Mouse (Mus musculus) heart, embryonic 12.5 days (tissue): ENCODE data around the gene Aqp11. TPM values are rescaled to one million over a fixed set of nuclear protein-coding genes. Genes with fewer than 3 reads are reported as not detected.

Experiments used
- ATAC-seq: fragments of 200-750 bp; cut with Nextera tagmentation; 2 replicates; pipeline ENCODE4 v1.8.0; 2017; ENCODE audit warnings: moderate TSS enrichment, moderate library complexity; ENCODE audit not compliant: insufficient number of reproducible peaks, low FRiP score
- H3K27ac ChIP-seq: fragments of 300-500 bp; sonication (generic); 2 replicates; pipeline ENCODE4 v1.5.1; 2016; ENCODE audit warnings: mild to moderate bottlenecking, moderate library complexity; ENCODE audit not compliant: poor library complexity, severe bottlenecking
- H3K27me3 ChIP-seq: fragments of 300-500 bp; sonication (generic); replicated peaks from 2 replicates; pipeline ENCODE4 v1.6.1; 2016; ENCODE audit warnings: mild to moderate bottlenecking, moderate library complexity
- H3K36me3 ChIP-seq: fragments of 300-500 bp; sonication (generic); 2 replicates; pipeline ENCODE4 v1.6.1; 2016; ENCODE audit warnings: mild to moderate bottlenecking, moderate library complexity
- H3K4me1 ChIP-seq: fragments of 300-500 bp; sonication (generic); replicated peaks from 2 replicates; pipeline ENCODE4 v1.6.1; 2016; ENCODE audit warnings: mild to moderate bottlenecking
- H3K4me2 ChIP-seq: fragments of 300-500 bp; sonication (generic); 2 replicates; pipeline ENCODE4 v1.6.1; 2016; ENCODE audit warnings: mild to moderate bottlenecking, moderate library complexity
- H3K4me3 ChIP-seq: fragments of 300-500 bp; sonication (generic); 2 replicates; pipeline ENCODE4 v1.5.1; 2016; ENCODE audit warnings: mild to moderate bottlenecking
- H3K9ac ChIP-seq: fragments of 300-500 bp; sonication (generic); 2 replicates; pipeline ENCODE4 v1.6.1; 2016; ENCODE audit warnings: mild to moderate bottlenecking, moderate library complexity
- H3K9me3 ChIP-seq: fragments of 300-500 bp; sonication (generic); replicated peaks from 2 replicates; pipeline ENCODE4 v1.6.1; 2016; ENCODE audit warnings: mild to moderate bottlenecking, moderate library complexity
- WGBS: fragments of 180-500 bp; shearing (Covaris S2); methylation state at CpG from one replicate; pipeline ENCODE4 v1.1.7; 2016; 5-methylcytosine and 5-hydroxymethylcytosine counted together
- polyA plus RNA-seq: library from polyadenylated mRNA; unstranded; fragments of >200 nt; fragmentation: Nextera tagmentation; extraction: Ambion mirVana; gene quantifications from 2 replicates; pipeline ENCODE4 v1.2.1, GENCODE M21; 2016

Gene Aqp11
- polyA plus RNA-seq, 1 experiment from 2014 or later = 2.5 TPM

- Histone ChIP-seq H3K4me1 (peaks cover 12% of the 10 kb centered on the region; the same call in 1 of the 2 replicates), H3K4me2 (no peak overlapping the region), H3K27ac (no peak overlapping the region), H3K9me3 (no peaks in the 10 kb centered on the region), H3K9ac (no peak overlapping the region), H3K27me3 (no peaks in the 10 kb centered on the region), H3K4me3 (no peak overlapping the region), H3K36me3 (no peaks in the 10 kb centered on the region)
- no peak for ATAC-seq
- 17% methylated on average over 3 of the region's 3 CpGs for WGBS
These were observed 7.2 kb upstream of the Aqp11 start for GRCm38 (mm10) chr7:97745299-97745698.

DNA sequence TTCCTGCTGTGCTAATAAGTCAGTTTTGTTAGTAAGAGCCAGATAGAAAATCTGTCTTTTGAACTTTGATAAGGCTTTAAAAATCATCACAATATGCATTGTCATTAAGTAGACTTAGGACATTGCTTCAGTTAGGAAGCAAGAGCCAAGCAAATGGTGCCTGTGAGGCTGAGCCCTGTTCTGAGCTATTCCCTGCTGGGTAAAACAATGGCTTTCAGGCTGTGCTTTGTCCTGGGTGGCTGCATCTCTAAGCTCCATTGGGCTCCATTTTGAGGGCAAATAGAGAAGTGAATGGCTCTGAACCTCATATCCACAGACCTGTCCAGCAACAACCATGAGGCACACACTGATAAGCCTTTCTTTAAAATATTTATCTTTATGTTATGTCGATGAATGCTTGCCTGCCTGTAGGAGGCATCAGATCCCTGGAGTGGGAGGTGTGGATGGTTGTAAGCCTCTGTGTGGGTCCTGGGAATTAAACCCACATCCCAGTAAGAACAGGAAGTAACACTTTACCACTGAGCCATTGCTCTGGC, 3.7 kb upstream of the Aqp11 start:
- no peak overlapping the region for H3K27ac ChIP-seq
- no peaks in the 10 kb centered on the region for H3K27me3 ChIP-seq
- peaks cover 7% of the 10 kb centered on the region for H3K4me1 ChIP-seq
- H3K4me2 ChIP-seq = no peak overlapping the region
- H3K36me3 ChIP-seq = no peaks in the 10 kb centered on the region
- no peaks in the 10 kb centered on the region for H3K9me3 ChIP-seq
- H3K4me3 ChIP-seq = no peak overlapping the region
- 27% methylated on average over 1 of the region's 1 CpGs for WGBS
- no peak for ATAC-seq
- no peak overlapping the region for H3K9ac ChIP-seq

GRCm38 (mm10) chr7:97740948-97741347, 2.9 kb upstream of the Aqp11 start:
- 0 out of 2 replicates have a peak, but pooled peaks cover under 1% of the 10 kb centered on the region for H3K27me3 ChIP-seq
- peaks cover 9% of the 10 kb centered on the region for H3K4me1 ChIP-seq
- no peak overlapping the region for H3K4me2 ChIP-seq
- no peaks in the 10 kb centered on the region for H3K36me3 ChIP-seq
- no peak overlapping the region for H3K9ac ChIP-seq
- no peaks in the 10 kb centered on the region for H3K9me3 ChIP-seq
- 77% methylated on average over 10 of the region's 10 CpGs for WGBS
- H3K4me3 ChIP-seq = no peak overlapping the region
- ATAC-seq = no peak
- H3K27ac ChIP-seq = no peak overlapping the region

GRCm38 (mm10) chr7:97737256-97737637, 842 bp downstream of the Aqp11 start:
- H3K4me1 ChIP-seq = peaks cover 12% of the 10 kb centered on the region
- H3K9ac ChIP-seq = peak overlapping the region; percentile 66
- H3K27ac ChIP-seq = no peak overlapping the region
- 0 out of 2 replicates have a peak, but pooled peaks cover 3% of the 10 kb centered on the region for H3K27me3 ChIP-seq
- 0 out of 2 replicates have a peak, but pooled peaks have one; percentile 0 for ATAC-seq
- H3K9me3 ChIP-seq = no peaks in the 10 kb centered on the region
- 10% methylated on average over 12 of the region's 12 CpGs for WGBS
- H3K4me3 ChIP-seq = peak overlapping the region; percentile 63
- peak overlapping the region; percentile 94 for H3K4me2 ChIP-seq
- no peaks in the 10 kb centered on the region for H3K36me3 ChIP-seq

DNA sequence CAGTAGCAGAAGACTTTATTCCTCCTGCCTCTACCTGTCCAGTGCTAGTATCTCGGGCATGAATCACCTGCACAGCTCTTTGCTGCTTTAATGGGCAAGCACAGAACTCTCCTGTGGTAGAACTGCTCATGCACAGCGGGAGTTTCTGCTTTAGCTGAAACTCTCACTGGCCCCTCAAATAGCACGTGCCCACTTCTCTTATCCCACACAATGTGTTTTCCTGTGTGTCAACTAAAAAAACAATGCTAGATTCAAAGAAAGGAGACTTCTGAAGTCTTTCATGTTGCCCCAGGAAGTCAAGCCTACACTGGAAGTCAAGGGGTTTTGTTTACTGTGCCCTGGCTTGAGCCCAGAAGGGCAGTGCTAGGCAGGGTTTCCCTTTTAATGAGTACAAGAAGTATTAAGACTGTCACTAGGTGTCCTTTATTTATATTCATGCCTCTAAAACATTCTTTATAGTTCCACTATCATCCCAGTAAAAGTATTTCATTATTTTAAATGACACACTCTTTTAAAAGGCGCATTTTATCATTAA, 2.1 kb downstream of the Aqp11 start:
- no peaks in the 10 kb centered on the region for H3K36me3 ChIP-seq
- H3K4me1 ChIP-seq = peaks cover 12% of the 10 kb centered on the region
- H3K9ac ChIP-seq = no peak overlapping the region
- no peak for ATAC-seq
- H3K4me3 ChIP-seq = no peak overlapping the region
- 0 out of 2 replicates have a peak, but pooled peaks cover 3% of the 10 kb centered on the region for H3K27me3 ChIP-seq
- 53% methylated on average over 4 of the region's 4 CpGs for WGBS
- no peaks in the 10 kb centered on the region for H3K9me3 ChIP-seq
- no peak overlapping the region for H3K4me2 ChIP-seq
- no peak overlapping the region for H3K27ac ChIP-seq

DNA sequence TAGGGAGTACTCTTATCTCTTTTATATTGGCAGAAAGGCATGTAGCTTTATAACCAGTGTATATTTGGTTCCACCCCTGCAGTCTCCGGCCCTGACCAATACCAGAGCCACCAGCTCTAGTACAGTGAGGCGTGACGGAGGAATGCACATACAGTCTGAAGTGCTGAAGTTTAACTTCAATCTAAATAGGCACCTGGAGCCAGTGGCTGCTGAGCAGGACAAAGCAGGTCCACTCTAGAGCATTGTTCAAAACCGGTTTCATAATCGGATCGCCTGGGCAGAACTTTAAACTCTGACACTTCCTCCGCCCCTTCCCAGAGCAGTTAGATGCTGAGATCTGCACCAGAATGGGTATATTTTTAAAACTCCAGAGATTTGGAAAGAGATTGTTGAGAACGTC, 3.1 kb downstream of the Aqp11 start:
- Histone ChIP-seq H3K27ac (no peak overlapping the region), H3K9me3 (no peaks in the 10 kb centered on the region), H3K36me3 (no peaks in the 10 kb centered on the region), H3K27me3 (0 out of 2 replicates have a peak, but pooled peaks cover 3% of the 10 kb centered on the region), H3K9ac (no peak overlapping the region), H3K4me1 (peaks cover 17% of the 10 kb centered on the region), H3K4me3 (no peak overlapping the region), H3K4me2 (no peak overlapping the region)
- 74% methylated on average over 8 of the region's 8 CpGs for WGBS
- ATAC-seq = no peak

- Histone ChIP-seq H3K4me1 (peaks cover 17% of the 10 kb centered on the region), H3K36me3 (no peaks in the 10 kb centered on the region; the same call in 1 of the 2 replicates), H3K9ac (no peak overlapping the region), H3K4me3 (no peak overlapping the region), H3K27ac (no peak overlapping the region), H3K4me2 (no peak overlapping the region), H3K27me3 (0 out of 2 replicates have a peak, but pooled peaks cover 3% of the 10 kb centered on the region), H3K9me3 (no peaks in the 10 kb centered on the region)
- no peak for ATAC-seq
- WGBS = 56% methylated on average over 5 of the region's 5 CpGs
These were observed 4.5 kb downstream of the Aqp11 start for GRCm38 (mm10) chr7:97733606-97734005.

GRCm38 (mm10) chr7:97730427-97730826, 7.7 kb downstream of the Aqp11 start:
- H3K4me3 ChIP-seq = no peak overlapping the region
- H3K9ac ChIP-seq = no peak overlapping the region
- ATAC-seq = no peak
- H3K4me2 ChIP-seq = no peak overlapping the region
- H3K36me3 ChIP-seq = peaks cover 5% of the 10 kb centered on the region
- H3K27me3 ChIP-seq = no peaks in the 10 kb centered on the region
- H3K27ac ChIP-seq = no peak overlapping the region
- WGBS = 71% methylated on average over 3 of the region's 3 CpGs
- peaks cover 5% of the 10 kb centered on the region for H3K4me1 ChIP-seq
- no peaks in the 10 kb centered on the region for H3K9me3 ChIP-seq

DNA sequence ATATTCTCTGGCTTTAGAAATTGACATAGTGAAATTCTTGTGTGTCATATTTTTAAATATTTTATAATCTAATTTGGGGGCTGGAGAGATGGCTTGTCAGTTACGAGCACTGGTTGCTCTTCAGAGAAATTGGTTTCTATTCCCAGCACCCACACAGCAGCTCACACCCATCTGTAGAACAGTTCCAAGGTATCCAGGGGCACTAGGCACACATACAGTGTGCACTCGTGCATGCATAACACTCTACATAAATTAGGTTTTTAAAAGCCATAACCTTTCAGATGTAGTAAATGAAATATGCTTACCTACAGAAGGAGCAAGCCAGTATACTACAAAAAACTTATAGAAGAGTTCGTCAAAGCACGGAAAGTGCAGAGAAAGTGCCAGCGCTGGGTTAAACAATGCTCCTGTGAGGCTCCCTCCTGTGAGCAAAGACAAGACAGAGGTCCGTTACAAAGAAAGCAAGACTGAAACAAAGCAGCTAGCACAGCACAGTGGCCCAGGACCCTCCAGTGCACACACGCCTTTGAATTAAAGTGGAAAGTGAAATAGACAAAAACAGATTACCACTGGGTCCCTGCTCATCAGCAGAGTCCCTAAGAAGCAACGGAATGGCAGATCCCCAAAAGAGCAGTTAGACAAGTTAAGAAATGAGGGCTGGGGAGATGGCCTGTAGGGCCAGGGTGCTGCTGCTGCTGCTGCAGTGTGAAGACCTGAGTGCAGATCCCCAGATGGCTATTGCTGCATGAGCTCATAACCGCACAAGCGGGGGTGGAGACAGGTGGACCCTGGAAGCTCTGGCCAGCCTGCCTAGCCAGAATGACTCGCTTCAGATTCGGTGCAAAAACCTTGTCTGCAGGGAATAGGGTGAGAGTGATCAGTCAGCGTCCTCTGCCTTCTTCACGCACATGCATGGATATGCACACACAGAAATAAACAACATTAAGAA, 9.1 kb downstream of the Aqp11 start:
- peaks cover 5% of the 10 kb centered on the region for H3K4me1 ChIP-seq
- H3K9ac ChIP-seq = no peak overlapping the region
- no peak overlapping the region for H3K27ac ChIP-seq
- H3K4me2 ChIP-seq = no peak overlapping the region
- no peak for ATAC-seq
- H3K27me3 ChIP-seq = no peaks in the 10 kb centered on the region
- H3K36me3 ChIP-seq = peaks cover 5% of the 10 kb centered on the region
- no peaks in the 10 kb centered on the region for H3K9me3 ChIP-seq
- no peak overlapping the region for H3K4me3 ChIP-seq
- 80% methylated on average over 14 of the region's 14 CpGs for WGBS

DNA sequence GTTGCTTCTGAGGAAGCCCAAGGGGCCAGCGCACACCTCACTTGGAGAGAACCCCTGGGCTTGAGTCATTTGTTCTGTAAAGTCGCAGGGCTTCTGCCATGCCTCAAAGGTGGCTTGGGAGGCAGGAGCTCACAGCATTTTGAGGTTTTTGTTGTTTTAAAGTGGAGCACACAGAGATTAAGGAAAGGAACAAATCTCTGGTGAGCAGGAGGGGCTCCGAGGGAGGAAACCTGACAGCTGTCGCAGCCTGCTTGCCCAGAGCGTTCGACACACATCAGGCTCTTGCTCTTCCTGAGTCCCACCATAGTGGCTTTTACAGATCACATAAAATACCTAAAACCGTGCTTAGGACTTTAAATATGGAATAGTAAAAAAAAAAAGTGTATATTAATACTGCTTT, 11.3 kb downstream of the Aqp11 start:
- ATAC-seq = no peak
- Histone ChIP-seq H3K27me3 (no peaks in the 10 kb centered on the region), H3K4me1 (peaks cover 5% of the 10 kb centered on the region), H3K9ac (no peak overlapping the region), H3K4me2 (no peak overlapping the region), H3K4me3 (no peak overlapping the region), H3K9me3 (no peaks in the 10 kb centered on the region), H3K27ac (no peak overlapping the region), H3K36me3 (peaks cover 7% of the 10 kb centered on the region)
- 69% methylated on average over 7 of the region's 7 CpGs for WGBS

DNA sequence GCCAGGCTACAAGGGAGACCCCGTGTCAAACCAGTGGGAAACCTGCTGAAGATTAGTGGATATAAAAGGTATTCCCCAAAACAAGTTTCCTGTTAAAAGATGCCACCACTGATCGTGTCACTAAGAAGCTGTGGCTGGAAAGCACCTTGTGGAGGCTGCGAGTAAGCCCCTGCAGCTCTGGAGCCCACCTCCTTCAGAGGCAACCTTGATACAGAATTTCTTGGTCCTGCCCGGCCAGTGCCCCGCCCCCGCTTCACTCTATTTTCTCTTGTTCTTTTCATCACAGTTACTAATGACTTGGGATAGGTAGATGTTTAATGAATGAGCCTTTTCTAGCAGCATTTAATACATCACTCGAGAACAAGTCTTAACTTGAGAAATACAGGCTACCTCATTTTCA, 12.0 kb downstream of the Aqp11 start:
- 82% methylated on average over 7 of the region's 7 CpGs for WGBS

More for the DNA sequence above, 12.0 kb downstream of the Aqp11 start:
- no peak overlapping the region for H3K4me3 ChIP-seq
- no peak overlapping the region for H3K9ac ChIP-seq
- no peak overlapping the region for H3K4me2 ChIP-seq
- ATAC-seq = no peak
- no peaks in the 10 kb centered on the region for H3K9me3 ChIP-seq
- no peaks in the 10 kb centered on the region for H3K27me3 ChIP-seq
- H3K4me1 ChIP-seq = peaks cover 6% of the 10 kb centered on the region
- peaks cover 8% of the 10 kb centered on the region for H3K36me3 ChIP-seq
- H3K27ac ChIP-seq = no peak overlapping the region
